Mouse (Mus musculus) olfactory bulb, adult 2 months (tissue): ENCODE data around the gene Tmem254a.
"Not testable (repeated sequence)": the region's sequence is repeated elsewhere in the genome, so short reads cannot be mapped to it uniquely, and the experiment has no call there.

ENCODE experiments used
- CTCF ChIP-seq: fragments of 200-500 bp; IDR thresholded peaks from 2 replicates; pipeline ENCODE4 v1.5.1; 2012; ENCODE audit warnings: low read depth, mild to moderate bottlenecking, low read length, moderate library complexity; ENCODE audit not compliant: insufficient read depth
- POLR2A ChIP-seq: fragments of 200-500 bp; IDR thresholded peaks from 2 replicates; pipeline ENCODE4 v1.6.1; 2012; ENCODE audit warnings: mild to moderate bottlenecking, low read depth, low read length, moderate library complexity; ENCODE audit not compliant: insufficient read depth

- not testable (repeated sequence) for TF ChIP-seq POLR2A, CTCF
These were observed 18.5 kb downstream of the Tmem254a start for GRCm38 (mm10) chr14:25908976-25909375.
